Mouse (Mus musculus) layer of hippocampus, postnatal 25 days (tissue): Measurements from ENCODE around the gene Cnbd2. TPM values are rescaled to one million over a fixed set of nuclear protein-coding genes. Genes with fewer than 3 reads are reported as not detected.
"Not testable (repeated sequence)": the region's sequence is repeated elsewhere in the genome, so short reads cannot be mapped to it uniquely, and the experiment has no call there.

Experiments used
- DNase-seq, 2 experiments: peaks; one replicate each; pipeline ENCODE4 v3.0.0; 2022; ENCODE audit warnings: mixed read lengths in 2 of 2, low spot score in 1 of 2; ENCODE audit errors: extremely low spot score in 1 of 2
- total RNA-seq, 2 experiments: library from RNA; stranded (reverse); gene quantifications; 2 replicates each; pipeline ENCODE4 v1.2.3; 2021

Gene Cnbd2
- total RNA-seq, 2 experiments from 2014 or later, result 4.3 to 4.6 TPM

GRCm38 (mm10) chr2:156376956-156377355, 64.9 kb downstream of the Cnbd2 start:
- DNase-seq, result no peak

- peak; percentile 15 to 21 for DNase-seq
Observed at GRCm38 (mm10) chr2:156379929-156380328, 67.8 kb downstream of the Cnbd2 start.

- no peak for DNase-seq
Observed at GRCm38 (mm10) chr2:156381350-156381749, 69.3 kb downstream of the Cnbd2 start.

GRCm38 (mm10) chr2:156392461-156393154, 80.5 kb downstream of the Cnbd2 start:
- peak; percentile 46 to 57 for DNase-seq

GRCm38 (mm10) chr2:156393155-156393828, 81.2 kb downstream of the Cnbd2 start:
- DNase-seq, result no peak

- DNase-seq, result no peak
Observed at GRCm38 (mm10) chr2:156394282-156394681, 82.2 kb downstream of the Cnbd2 start.

- DNase-seq, result no peak
Observed at GRCm38 (mm10) chr2:156396096-156396495, 84.0 kb downstream of the Cnbd2 start.

- no peak for DNase-seq
Observed at GRCm38 (mm10) chr2:156397988-156398387, 85.9 kb downstream of the Cnbd2 start.

- DNase-seq, result no peak
Observed at GRCm38 (mm10) chr2:156399485-156399884, 87.4 kb downstream of the Cnbd2 start.

- DNase-seq, result peak; percentile 42 to 44
Observed at GRCm38 (mm10) chr2:156401331-156401730, 89.2 kb downstream of the Cnbd2 start.

- DNase-seq, result no peak
Observed at GRCm38 (mm10) chr2:156402036-156402435, 89.9 kb downstream of the Cnbd2 start.

- no peak for DNase-seq
Observed at GRCm38 (mm10) chr2:156406987-156407386, 94.9 kb downstream of the Cnbd2 start.

GRCm38 (mm10) chr2:156408168-156408567, 96.1 kb downstream of the Cnbd2 start:
- DNase-seq, result peak in 1 of 2 experiments; percentile 27

GRCm38 (mm10) chr2:156411348-156411747, 99.2 kb downstream of the Cnbd2 start:
- DNase-seq, result not testable (repeated sequence)

GRCm38 (mm10) chr2:156414996-156415395, 102.9 kb downstream of the Cnbd2 start:
- no peak for DNase-seq

GRCm38 (mm10) chr2:156415674-156416073, 103.6 kb downstream of the Cnbd2 start:
- DNase-seq, result no peak

GRCm38 (mm10) chr2:156417194-156417593, 105.1 kb downstream of the Cnbd2 start:
- DNase-seq, result no peak

GRCm38 (mm10) chr2:156418467-156418866, 106.4 kb downstream of the Cnbd2 start:
- no peak for DNase-seq

- DNase-seq, result no peak
Observed at GRCm38 (mm10) chr2:156420327-156420693, 108.2 kb downstream of the Cnbd2 start.

- peak in 1 of 2 experiments; percentile 42 for DNase-seq
Observed at GRCm38 (mm10) chr2:156420694-156421380, 108.7 kb downstream of the Cnbd2 start, which contains the start of gene Epb41l1. Gene Epb41l1 (plus strand): TSS chr2:156420909.

- peak; percentile 33 to 49 for DNase-seq
Observed at GRCm38 (mm10) chr2:156421381-156422110, 109.4 kb downstream of the Cnbd2 start.
